Mouse (Mus musculus) intestine, embryonic 14.5 days (tissue): ENCODE data around the gene Nhlrc2. TPM values are rescaled to one million over a fixed set of nuclear protein-coding genes. Genes with fewer than 3 reads are reported as not detected.
A peak's percentile ranks its signal among the peaks of the same experiment; 100 is the strongest.
"Not testable (repeated sequence)": the region's sequence is repeated elsewhere in the genome, so short reads cannot be mapped to it uniquely, and the experiment has no call there.

Experiments used
- ATAC-seq: fragments of 200-750 bp; cut with Nextera tagmentation; replicated peaks from 2 replicates; pipeline ENCODE4 v1.8.0; 2017; ENCODE audit warnings: low read depth, moderate number of reproducible peaks, moderate TSS enrichment, moderate library complexity; ENCODE audit not compliant: low FRiP score, low TSS enrichment
- DNase-seq: peaks from one replicate; pipeline ENCODE4 v3.0.0-alpha.2; 2018; ENCODE audit warnings: low spot score
- H3K27ac ChIP-seq: fragments of 300-500 bp; sonication (generic); 2 replicates; pipeline ENCODE4 v1.5.1; 2014; ENCODE audit warnings: low read depth, mild to moderate bottlenecking, control low read depth
- H3K27me3 ChIP-seq: fragments of 300-500 bp; sonication (generic); replicated peaks from 2 replicates; pipeline ENCODE4 v1.6.1; 2014; ENCODE audit warnings: low read length, control low read depth; ENCODE audit not compliant: control insufficient read depth, insufficient read depth
- H3K36me3 ChIP-seq: fragments of 300-500 bp; sonication (generic); 2 replicates; pipeline ENCODE4 v1.6.1; 2014; ENCODE audit warnings: low read length, control low read depth; ENCODE audit not compliant: control insufficient read depth, insufficient read depth
- H3K4me1 ChIP-seq: fragments of 300-500 bp; sonication (generic); replicated peaks from 2 replicates; pipeline ENCODE4 v1.6.1; 2014; ENCODE audit warnings: low read length, control low read depth, mixed read lengths; ENCODE audit not compliant: control insufficient read depth, insufficient read depth
- H3K4me2 ChIP-seq: fragments of 300-500 bp; sonication (generic); 2 replicates; pipeline ENCODE4 v1.6.1; 2014; ENCODE audit warnings: low read length
- H3K4me3 ChIP-seq: fragments of 300-500 bp; sonication (generic); 2 replicates; pipeline ENCODE4 v1.5.1; 2014; ENCODE audit warnings: low read depth, low read length, control low read depth, mixed read lengths
- H3K9ac ChIP-seq: fragments of 300-500 bp; sonication (generic); 2 replicates; pipeline ENCODE4 v1.6.1; 2014; ENCODE audit warnings: mild to moderate bottlenecking, low read length
- H3K9me3 ChIP-seq: fragments of 300-500 bp; sonication (generic); 2 replicates; pipeline ENCODE4 v1.6.1; 2016; ENCODE audit warnings: low read length, control low read depth; ENCODE audit not compliant: control insufficient read depth
- WGBS: fragments of 180-500 bp; shearing (Covaris S2); extraction: QIAGEN DNeasy Blood & Tissue Kit; methylation state at CpG from one replicate; pipeline ENCODE4 v1.1.7; 2014; 5-methylcytosine and 5-hydroxymethylcytosine counted together
- polyA plus RNA-seq: library from polyadenylated mRNA; unstranded; fragments of >200 nt; fragmentation: Nextera tagmentation; extraction: Ambion mirVana; gene quantifications from 2 replicates; pipeline ENCODE4 v1.2.1, GENCODE M21; 2014

The Nhlrc2 gene
- 18.0 and 20.1 TPM in 2 replicates for polyA plus RNA-seq

DNA sequence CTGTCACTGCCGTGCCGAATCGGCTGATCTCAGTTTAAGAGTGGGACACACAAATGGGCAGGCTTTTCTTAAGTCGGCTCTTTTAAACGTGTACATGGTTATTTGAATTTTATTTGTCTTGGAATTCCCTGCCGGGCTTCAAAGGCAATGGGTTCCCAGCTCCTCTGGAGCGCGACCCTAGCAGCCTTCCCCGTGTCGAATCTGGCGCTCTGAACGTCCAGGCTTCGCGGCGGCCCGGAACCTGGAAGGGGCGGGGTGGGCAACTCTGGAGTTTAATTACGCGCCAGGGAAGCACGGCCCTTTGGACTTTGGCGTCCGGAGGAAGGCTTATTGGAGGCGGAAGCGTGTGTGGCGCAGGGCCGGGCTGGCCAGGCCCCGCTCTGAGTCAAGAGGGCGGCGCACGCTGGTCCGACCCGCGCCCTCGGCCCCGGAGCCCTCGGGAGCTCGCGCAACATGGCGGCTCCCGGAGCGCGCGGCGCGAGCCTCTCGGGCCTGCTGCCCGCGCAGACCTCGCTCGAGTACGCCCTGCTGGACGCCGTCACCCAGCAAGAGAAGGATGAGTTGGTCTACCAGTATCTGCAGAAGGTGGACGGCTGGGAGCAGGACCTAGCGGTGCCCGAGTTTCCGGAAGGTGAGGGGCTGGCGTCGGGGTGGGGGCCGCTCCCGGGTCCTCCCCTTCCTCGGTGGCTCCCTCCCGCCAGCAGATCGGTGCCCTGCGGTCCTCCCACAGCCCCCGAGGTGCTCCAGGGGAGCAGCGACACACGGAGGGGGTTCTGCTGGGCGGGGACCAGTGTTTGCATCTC lies at the start of gene Nhlrc2:
TSS of gene Nhlrc2 (plus strand) at position 32 of the 803 bp plus-strand sequence.
- WGBS, result under 1% methylated on average over 69 of the region's 69 CpGs
- H3K4me2 ChIP-seq, result peak within 1 kb of the TSS; percentile 91

DNA sequence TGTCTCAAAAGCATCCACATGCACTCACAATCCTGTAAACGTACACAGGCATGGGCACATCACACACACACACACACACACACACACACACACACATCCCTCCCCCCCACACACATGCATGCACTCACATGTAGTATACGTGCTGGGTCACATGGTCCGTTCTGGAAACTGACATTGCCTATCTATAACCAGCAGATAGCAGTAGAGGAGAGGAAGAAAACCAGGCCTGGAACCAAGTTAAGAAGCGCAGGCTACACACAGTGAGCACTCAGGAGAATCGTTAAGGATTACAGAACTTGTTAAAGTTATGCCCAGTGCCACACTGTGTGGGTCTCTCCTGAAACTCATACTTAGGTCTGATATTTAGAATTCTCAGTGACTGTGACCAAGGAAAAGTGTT lies 45.0 kb upstream of the Nhlrc2 start:
- not testable (repeated sequence) for H3K9me3 ChIP-seq, ATAC-seq, H3K27me3 ChIP-seq, H3K4me1 ChIP-seq, H3K4me3 ChIP-seq, H3K36me3 ChIP-seq, H3K9ac ChIP-seq, DNase-seq, H3K27ac ChIP-seq, H3K4me2 ChIP-seq
- no CpG with 5 or more reads among the region's 5 CpGs for WGBS

More for the DNA sequence above, at the start of gene Nhlrc2:
- Histone ChIP-seq H3K9me3 (no peaks in the 10 kb centered on the region), H3K36me3 (peaks cover 38% of the 10 kb centered on the region), H3K4me1 (peaks cover 16% of the 10 kb centered on the region), H3K4me3 (peak within 1 kb of the TSS; percentile 89), H3K9ac (peak within 1 kb of the TSS; percentile 97), H3K27ac (peak within 1 kb of the TSS; percentile 98), H3K27me3 (no peaks in the 10 kb centered on the region)
- peak; percentile 94 for ATAC-seq
- peak; percentile 97 for DNase-seq

DNA sequence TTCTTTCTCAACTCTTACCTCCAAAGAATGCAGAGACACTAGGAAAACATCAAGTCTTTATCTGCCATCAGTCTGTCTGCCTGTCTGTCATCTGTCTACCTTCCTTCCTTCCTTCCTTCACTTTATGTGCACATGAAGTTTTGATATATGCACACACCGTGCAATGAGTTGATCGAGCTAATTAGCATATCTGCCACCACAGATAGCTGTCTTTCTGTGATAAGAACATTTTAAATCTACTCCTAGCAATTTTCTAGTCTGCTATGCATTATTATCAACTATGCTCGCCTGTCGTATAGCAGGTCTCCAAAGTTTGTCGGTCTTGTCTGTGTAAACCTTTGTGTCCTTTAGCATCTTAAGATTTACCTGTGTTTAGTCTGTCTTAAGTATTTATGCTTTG lies 44.5 kb upstream of the Nhlrc2 start:
- not testable (repeated sequence) for DNase-seq, ATAC-seq, H3K9ac ChIP-seq, H3K9me3 ChIP-seq, H3K4me1 ChIP-seq, H3K36me3 ChIP-seq, H3K4me2 ChIP-seq, H3K27me3 ChIP-seq, H3K27ac ChIP-seq, H3K4me3 ChIP-seq
- WGBS, result no CpG with 5 or more reads among the region's 5 CpGs

DNA sequence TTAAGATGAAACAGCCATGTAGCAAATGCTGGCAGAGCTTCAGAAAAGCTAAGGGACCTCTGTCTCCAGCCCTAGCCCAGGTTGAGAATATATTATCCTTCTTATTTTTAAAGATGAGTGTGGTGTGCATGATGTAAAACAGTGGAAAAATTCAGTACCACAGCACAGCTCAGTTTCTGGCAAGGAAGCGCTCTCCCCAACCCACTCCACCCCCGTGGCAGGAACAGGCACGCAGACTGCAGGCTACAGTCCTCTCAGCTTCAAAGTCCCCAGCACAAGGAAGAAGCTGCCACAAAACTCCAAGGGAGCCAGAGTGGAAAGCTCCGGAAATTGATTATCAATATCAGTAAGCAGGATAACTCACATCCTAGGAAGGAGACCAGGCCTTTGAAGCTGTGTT lies 36.9 kb upstream of the Nhlrc2 start:
- not testable (repeated sequence) for DNase-seq, H3K4me1 ChIP-seq, H3K27me3 ChIP-seq, H3K4me3 ChIP-seq, ATAC-seq, H3K4me2 ChIP-seq, H3K27ac ChIP-seq, H3K36me3 ChIP-seq, H3K9me3 ChIP-seq, H3K9ac ChIP-seq
- WGBS, result no CpG with 5 or more reads among the region's 4 CpGs

DNA sequence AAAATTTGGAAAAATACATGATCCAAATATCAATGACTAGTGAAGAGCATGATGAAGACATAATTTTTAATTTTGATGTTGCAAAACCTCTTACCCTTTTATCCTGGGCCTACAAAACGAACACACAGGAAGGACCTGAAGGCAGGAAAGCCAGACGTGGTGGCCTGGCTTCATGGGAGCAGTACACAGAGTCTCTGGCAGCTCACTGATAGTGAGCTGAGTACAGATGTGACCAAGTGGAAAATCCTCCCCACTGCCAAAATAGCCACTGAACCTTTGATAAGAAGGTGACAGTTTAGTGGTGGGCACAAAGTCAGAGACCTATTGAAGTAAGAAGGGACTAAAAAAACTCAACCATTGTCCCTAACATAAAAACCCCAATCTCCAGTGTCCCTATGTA lies 34.5 kb upstream of the Nhlrc2 start:
- not testable (repeated sequence) for ATAC-seq, DNase-seq, H3K36me3 ChIP-seq, H3K9me3 ChIP-seq, H3K27ac ChIP-seq, H3K4me2 ChIP-seq, H3K27me3 ChIP-seq, H3K9ac ChIP-seq, H3K4me1 ChIP-seq, H3K4me3 ChIP-seq
- WGBS, result no CpG with 5 or more reads among the region's 2 CpGs

DNA sequence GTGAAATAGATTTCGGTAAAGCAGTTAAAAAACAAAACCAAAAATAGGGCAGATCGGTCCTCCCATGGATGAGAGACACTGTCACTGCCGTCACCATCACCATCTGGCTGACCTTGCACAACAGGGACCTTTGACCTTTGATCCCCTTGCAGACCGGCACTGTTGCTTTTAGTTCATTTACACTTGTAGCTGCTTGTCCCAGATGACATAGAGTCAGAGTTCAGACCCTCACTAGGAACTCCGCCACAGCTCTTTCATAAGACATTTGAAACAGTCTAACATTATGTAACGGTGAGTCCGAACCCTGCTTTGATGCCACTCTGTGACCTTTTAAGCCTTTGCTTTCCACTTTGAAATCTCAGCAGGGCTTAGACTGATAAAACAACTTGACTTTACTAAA lies 28.7 kb upstream of the Nhlrc2 start:
- ATAC-seq, H3K9me3 ChIP-seq, DNase-seq, H3K4me2 ChIP-seq, H3K27ac ChIP-seq, H3K4me3 ChIP-seq, H3K27me3 ChIP-seq, H3K9ac ChIP-seq, H3K4me1 ChIP-seq, H3K36me3 ChIP-seq: not testable (repeated sequence)
- no CpG with 5 or more reads among the region's 7 CpGs for WGBS

DNA sequence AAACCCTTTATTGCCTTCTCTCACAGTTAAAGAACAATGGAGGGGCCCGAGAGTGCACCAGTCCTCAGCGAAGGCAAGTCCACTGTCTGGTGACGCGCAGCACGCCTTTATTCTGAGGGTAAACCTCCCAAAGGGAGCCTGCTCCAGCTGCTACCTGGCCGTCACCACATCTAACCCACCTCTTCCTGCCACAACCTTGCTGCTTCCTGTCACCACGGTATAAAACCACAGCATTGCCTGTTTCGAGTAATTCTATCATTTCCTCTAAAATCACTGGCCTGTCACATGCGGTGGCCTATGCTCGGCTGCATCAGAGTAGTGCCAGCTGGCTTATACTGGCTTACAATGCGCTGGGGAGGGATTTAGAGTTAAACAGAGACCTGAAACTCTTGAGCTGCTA lies 17.5 kb upstream of the Nhlrc2 start:
- no CpG with 5 or more reads among the region's 11 CpGs for WGBS
- DNase-seq, result not testable (repeated sequence)

DNA sequence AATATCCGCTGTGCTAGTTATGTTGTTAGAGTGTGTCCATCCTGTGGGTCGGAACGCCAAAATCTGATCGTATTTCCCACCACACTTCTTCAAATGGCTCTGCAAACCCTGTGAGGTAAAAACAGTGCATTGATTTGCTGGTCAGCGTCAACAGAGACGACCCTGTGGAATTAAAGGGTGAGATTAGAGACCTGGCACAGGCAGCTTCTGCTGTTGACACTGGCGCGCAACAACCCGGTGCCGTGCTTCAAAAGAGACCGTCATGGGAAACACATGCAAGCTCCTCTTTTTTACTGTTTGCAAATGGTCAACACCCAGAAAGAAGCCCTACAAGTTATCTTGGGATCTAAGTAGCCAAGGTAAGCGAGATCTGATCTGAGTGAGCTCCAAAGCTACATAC lies 16.8 kb upstream of the Nhlrc2 start:
- Histone ChIP-seq H3K27me3 (no peaks in the 10 kb centered on the region), H3K27ac (no peak overlapping the region), H3K36me3 (peaks cover 17% of the 10 kb centered on the region), H3K9me3 (no peaks in the 10 kb centered on the region), H3K4me1 (peaks cover 11% of the 10 kb centered on the region), H3K4me3 (no peak overlapping the region), H3K9ac (no peak overlapping the region), H3K4me2 (no peak overlapping the region)
- WGBS, result 81% methylated on average over 12 of the region's 12 CpGs
- ATAC-seq (no peak), DNase-seq (no peak)

More for the DNA sequence above, 17.5 kb upstream of the Nhlrc2 start:
- not testable (repeated sequence) for H3K4me3 ChIP-seq, H3K4me2 ChIP-seq, H3K27ac ChIP-seq, H3K27me3 ChIP-seq, ATAC-seq, H3K9ac ChIP-seq, H3K9me3 ChIP-seq
- Histone ChIP-seq H3K36me3 (peaks cover 10% of the 10 kb centered on the region), H3K4me1 (peaks cover 11% of the 10 kb centered on the region)
